Mouse (Mus musculus) testis, postnatal 14 days (tissue): ENCODE results near the gene D430019H16Rik.
A peak's percentile ranks its signal among the peaks of the same experiment; 100 is the strongest.

ENCODE experiments used
- DNase-seq: peaks from one replicate; pipeline ENCODE4 v3.0.0; 2021; ENCODE audit warnings: low spot score

Gene D430019H16Rik

DNA sequence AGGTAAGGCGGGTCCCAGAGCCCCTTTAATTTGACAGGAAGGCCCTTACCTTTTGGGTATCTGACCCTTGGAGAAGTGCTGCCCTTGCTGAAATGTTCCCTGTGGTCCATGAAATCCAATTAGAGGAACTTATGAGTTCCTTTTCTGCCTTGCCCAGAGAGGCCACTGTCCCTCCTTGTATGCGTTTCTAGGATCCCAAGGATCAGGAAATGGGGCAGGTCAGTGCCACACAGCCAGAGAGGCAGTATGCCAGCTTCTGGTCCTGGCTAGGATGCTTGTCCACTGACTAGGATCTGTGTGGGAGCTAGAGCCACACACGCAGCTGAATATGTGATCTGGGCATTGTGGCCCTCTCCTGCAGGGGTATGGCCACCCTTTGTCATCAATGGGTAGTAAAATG lies 36.6 kb downstream of the D430019H16Rik start:
- no peak for DNase-seq

GRCm38 (mm10) chr12:105490794-105491193 lies 37.1 kb downstream of the D430019H16Rik start:
- no peak for DNase-seq

GRCm38 (mm10) chr12:105494796-105495195 lies 41.1 kb downstream of the D430019H16Rik start:
- no peak for DNase-seq

DNA sequence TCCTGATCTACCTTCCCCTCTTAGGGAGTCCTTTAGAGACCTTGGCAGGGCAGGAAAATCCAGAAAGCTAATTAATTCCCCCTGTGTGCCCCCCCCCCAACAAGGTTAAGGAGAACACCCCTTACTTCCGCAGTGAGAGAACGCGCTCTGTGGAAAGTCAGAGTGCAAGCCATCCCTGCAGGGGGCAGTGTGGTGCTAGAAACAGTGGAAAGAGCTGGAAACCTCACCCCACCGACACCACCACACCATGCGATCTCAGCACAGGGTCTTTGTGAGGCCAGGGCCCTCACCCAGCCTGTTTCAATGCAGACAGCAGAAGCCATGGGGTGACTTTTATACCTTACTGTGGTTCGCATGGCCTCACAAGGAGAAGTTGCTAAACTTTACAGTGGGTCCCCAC lies 44.2 kb downstream of the D430019H16Rik start:
- no peak for DNase-seq

GRCm38 (mm10) chr12:105498423-105498822 lies 44.8 kb downstream of the D430019H16Rik start:
- DNase-seq = no peak

DNA sequence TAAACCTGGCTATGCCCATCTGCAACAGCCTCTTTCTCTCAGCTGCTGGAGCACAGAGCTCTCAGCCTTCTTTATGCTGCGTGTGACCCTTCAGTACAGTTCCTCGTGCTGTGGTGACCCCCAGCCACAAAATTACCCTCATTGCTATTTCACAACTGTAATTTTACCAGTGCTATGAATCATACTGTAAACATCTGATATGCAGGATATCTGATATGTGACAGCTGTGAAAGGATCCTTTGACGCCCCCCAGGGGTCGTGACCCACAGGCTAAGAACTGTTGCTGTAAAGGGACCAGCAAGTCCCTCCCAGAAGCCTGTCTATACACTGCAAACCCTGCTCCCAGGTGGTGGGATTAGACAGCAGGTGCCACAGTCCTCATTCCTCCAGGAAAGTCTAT lies 45.2 kb downstream of the D430019H16Rik start:
- no peak for DNase-seq

GRCm38 (mm10) chr12:105500940-105501339 lies 47.3 kb downstream of the D430019H16Rik start:
- no peak for DNase-seq

GRCm38 (mm10) chr12:105504736-105505135 lies 51.1 kb downstream of the D430019H16Rik start:
- peak; percentile 64 for DNase-seq

GRCm38 (mm10) chr12:105511109-105511508 lies 57.5 kb downstream of the D430019H16Rik start:
- peak; percentile 48 for DNase-seq

- peak; percentile 27 for DNase-seq
These were observed 58.2 kb downstream of the D430019H16Rik start for GRCm38 (mm10) chr12:105511671-105512502.

DNA sequence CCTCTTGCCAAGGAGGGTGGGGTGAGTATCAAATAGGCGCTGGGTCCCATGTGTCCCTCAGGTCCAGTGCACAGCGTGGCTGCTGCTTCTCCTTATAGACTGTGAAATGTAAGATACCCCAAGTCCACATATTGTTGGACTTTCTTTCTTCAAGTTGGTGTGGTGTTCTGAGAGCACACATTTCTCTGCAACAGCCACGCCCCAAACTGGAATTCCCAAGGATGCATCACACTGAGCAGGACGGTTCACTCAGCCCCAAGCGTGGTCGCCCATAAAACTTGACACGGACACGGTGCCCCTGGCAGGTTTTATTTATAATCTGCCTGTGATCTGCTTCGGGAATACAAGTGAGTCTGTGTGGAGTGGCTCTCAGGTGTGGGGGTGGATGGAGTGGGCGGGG lies 60.5 kb downstream of the D430019H16Rik start:
- DNase-seq = no peak

- DNase-seq = peak; percentile 16
These were observed 63.5 kb downstream of the D430019H16Rik start for GRCm38 (mm10) chr12:105517026-105517675.

DNA sequence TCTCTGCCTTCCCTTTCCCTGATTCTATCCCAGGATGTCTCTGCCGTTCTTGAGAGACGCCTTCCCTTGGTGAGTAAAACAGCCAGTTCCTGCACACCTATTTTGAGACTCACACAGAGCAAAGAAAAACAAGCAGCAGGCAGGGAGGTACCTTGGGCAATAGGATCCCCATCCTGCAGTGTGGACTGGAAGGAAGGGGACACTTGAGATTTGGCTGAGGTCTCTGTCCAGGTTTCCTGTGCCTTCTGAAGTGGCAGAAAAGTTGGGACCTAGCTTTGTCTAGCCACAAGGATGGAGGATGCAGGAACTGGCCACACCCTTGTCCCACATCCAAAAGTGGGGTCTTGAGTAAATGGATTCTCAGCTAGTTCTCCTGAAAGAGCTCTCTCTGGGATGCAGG lies 66.2 kb downstream of the D430019H16Rik start:
- DNase-seq = no peak

- DNase-seq = no peak
These were observed 67.6 kb downstream of the D430019H16Rik start for GRCm38 (mm10) chr12:105521170-105521762.

- DNase-seq = no peak
These were observed 70.1 kb downstream of the D430019H16Rik start for GRCm38 (mm10) chr12:105523737-105524136.

DNA sequence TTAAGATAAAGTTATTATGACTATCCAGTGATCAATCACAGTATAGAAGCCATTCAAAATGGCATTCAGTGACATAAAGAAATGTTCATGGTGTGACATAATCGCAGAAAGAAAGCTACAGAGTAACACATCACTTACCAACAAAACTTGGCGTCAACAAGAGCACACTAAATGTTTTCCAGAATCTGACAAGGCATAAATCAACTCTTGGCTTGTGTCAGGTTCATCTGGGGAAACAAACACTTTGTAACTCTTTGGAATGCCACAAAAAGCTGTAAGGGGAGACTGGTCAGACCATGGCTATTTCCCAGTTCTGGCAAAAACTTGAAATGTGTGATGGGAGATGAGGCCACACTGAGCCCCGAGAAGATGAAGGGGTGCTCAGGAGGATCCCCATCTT lies 72.5 kb downstream of the D430019H16Rik start:
- DNase-seq = no peak

DNA sequence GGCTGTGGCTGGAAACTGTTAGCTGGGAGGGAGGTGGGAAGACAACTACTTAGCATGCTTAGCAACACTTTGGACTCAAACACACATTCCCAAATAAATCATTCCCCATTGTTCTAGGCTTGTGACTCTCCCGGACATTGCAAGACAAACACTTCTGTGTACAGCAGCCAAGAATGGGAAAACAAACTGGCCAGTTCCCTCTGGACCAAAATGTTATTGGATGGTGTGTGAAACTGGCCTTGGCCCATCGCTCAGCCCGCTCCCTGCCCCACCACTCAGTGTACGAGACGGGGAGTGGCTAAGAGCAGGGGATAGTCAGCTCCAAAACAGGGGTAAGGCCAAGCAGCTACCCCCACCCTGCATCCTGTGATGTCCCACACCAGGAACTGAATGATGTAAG lies 73.2 kb downstream of the D430019H16Rik start:
- DNase-seq = peak; percentile 37

DNA sequence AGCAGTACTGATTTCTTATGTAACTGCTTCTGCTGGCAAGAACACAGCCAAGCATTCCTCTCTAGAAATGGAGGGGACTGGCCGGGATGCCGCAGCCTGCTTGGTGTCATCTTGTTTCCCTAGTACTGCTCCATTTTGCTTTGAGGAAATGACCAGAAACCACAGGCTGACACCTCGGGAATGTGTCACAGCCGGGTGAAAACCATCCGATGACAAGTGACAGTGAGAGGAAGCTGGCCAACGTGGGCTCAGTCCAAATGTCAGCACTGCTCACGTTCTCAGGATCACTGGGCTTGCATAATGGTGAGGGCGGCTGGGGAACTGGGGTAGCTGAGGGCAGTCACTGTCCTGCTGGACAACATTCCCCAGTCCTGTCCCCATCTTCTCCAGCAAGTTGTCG lies 75.9 kb downstream of the D430019H16Rik start:
- DNase-seq = no peak

- no peak for DNase-seq
These were observed 78.2 kb downstream of the D430019H16Rik start for GRCm38 (mm10) chr12:105531724-105532371.

GRCm38 (mm10) chr12:105534842-105535241 lies 81.2 kb downstream of the D430019H16Rik start:
- no peak for DNase-seq

DNA sequence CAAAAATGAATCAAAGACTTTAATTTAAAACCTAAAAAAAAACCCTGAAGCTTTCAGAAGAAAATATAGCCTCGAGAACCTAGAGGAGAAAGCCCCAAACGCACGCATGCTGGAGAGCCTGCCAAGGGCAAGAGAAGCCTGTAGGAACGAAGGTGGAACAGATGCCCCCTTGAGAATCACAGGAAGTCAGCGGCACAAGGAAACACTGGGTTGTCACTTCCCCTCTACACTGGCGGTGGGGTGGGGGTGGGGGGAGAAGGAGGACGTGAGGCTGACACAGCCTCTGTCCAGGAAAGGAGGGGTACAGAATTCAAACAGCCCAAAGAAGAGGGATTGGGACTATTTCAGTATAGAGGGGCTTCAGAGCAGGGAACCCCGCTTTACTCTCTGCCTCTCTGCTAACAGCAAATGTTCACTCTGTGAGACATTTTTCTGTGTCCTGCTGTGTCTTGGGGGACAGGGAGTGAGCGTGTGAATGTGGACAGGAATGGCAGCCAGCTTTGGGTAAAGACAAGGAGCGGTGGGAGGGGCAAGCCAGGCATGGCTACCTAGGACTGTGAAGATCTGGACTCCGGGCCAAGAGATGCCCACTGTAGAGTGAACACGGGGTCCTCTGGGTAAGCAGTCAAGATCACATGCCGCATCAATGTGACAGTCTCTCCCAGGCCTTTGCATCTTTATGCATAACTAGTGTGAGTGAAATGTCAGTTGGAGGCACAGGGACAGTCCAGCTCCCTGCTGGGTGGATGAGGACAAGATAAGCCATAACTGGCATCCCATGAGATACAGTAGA lies 82.5 kb downstream of the D430019H16Rik start:
- DNase-seq = no peak

GRCm38 (mm10) chr12:105537162-105537561 lies 83.5 kb downstream of the D430019H16Rik start:
- no peak for DNase-seq
